Mouse (Mus musculus): ENCODE data around the gene Sertad2. TPM values are rescaled to one million over a fixed set of nuclear protein-coding genes. Genes with fewer than 3 reads are reported as not detected.

Gene Sertad2
- polyA plus RNA-seq (2014; fragmentation: Illumina TruSeq; extraction: RNeasy Lipid Tissue Mini Kit (QIAGEN cat#74804); ENCODE audit: low read depth, low replicate concordance) = 13.7 TPM

DNA sequence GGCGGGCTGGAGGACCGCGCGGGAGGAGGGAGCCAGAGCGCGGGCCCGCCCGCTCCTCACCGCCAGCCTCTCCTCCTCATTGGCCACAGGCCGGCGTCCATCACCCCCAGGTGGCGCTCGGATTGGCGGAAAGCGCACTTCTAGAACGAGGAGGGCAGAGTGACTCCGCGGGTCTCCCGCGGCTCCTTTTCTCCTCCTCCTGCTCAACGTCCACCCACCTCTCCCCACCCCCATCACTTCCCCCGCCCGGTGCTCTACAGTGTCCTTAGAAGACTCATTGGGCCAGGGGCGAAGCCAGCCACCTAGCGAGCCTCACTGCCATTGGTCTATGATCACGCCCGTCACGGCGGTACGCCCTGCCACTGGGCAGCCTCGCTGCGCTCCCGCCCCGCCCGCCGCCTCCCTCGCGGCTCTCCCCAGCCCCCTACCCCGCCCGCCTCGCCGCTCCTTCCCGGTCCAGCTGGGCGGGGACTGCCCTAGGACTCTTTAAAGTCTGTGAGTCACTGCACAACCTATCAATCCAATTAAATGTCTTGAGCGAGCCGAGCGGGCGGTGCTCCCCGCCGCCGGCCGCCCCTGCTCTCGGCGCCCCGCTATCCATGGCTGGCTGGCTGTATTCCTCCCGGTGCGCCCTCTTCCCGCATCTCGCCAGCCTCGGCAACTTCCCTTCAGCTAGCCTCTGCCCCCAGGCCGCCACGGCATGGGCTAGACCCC lies at the start of gene Sertad2:
Sertad2 (plus strand) TSS at position 515 of the 714 bp plus-strand sequence.

Other genes starting within 250 kb of the Sertad2 start
- 7.2 TPM for gene Slc1a4, start 210.5 kb upstream of the Sertad2 start, polyA plus RNA-seq (2014; fragmentation: Illumina TruSeq; extraction: RNeasy Lipid Tissue Mini Kit (QIAGEN cat#74804); ENCODE audit: low read depth, low replicate concordance)
- 43.2 TPM for gene Aftph, start 198.3 kb downstream of the Sertad2 start, polyA plus RNA-seq (2014; fragmentation: Illumina TruSeq; extraction: RNeasy Lipid Tissue Mini Kit (QIAGEN cat#74804); ENCODE audit: low read depth, low replicate concordance)